Mouse (Mus musculus) MEL (cell line): ENCODE data around the gene Pcbp2.

Source experiments
- GATA1 ChIP-seq: IDR thresholded peaks from 2 replicates; pipeline ENCODE4 v1.6.1; 2011; ENCODE audit warnings: low read depth, low read length, improper control_type of control experiment
- TBP ChIP-seq: IDR thresholded peaks from 2 replicates; pipeline ENCODE4 v1.8.0; 2011; ENCODE audit warnings: low read depth, low read length, improper control_type of control experiment

- TF ChIP-seq GATA1, result no peak
- no peak for TF ChIP-seq TBP
Measured at GRCm38 (mm10) chr15:102473246-102473645, 2.9 kb downstream of the Pcbp2 start.
